Mouse (Mus musculus) erythroblast, adult 5-6 weeks (primary cell): ENCODE results near the gene Yipf1. TPM values are rescaled to one million over a fixed set of nuclear protein-coding genes. Genes with fewer than 3 reads are reported as not detected.
"Not testable (repeated sequence)": the region's sequence is repeated elsewhere in the genome, so short reads cannot be mapped to it uniquely, and the experiment has no call there.

Experiments used
- ATAC-seq: replicated peaks from 2 replicates; pipeline ENCODE4 v1.8.0; 2016; ENCODE audit warnings: moderate number of reproducible peaks, mild to moderate bottlenecking, moderate TSS enrichment, inconsistent platforms; ENCODE audit not compliant: poor library complexity, low FRiP score, severe bottlenecking
- total RNA-seq, 2 experiments: library from RNA; stranded (forward) in 1 of 2; stranded (reverse) in 1 of 2; fragments of 150-400 nt in 1 of 2; fragments of 200-764, 138-1000 nt in 1 of 2; gene quantifications; 2 replicates each; pipeline versions ENCODE4 v1.2.3 to v1.2.4; 2015 to 2017; ENCODE audit warnings: low replicate concordance in 2 of 2

Yipf1 gene
- total RNA-seq, 2 experiments from 2014 or later: 16.6 to 40.7 TPM

DNA sequence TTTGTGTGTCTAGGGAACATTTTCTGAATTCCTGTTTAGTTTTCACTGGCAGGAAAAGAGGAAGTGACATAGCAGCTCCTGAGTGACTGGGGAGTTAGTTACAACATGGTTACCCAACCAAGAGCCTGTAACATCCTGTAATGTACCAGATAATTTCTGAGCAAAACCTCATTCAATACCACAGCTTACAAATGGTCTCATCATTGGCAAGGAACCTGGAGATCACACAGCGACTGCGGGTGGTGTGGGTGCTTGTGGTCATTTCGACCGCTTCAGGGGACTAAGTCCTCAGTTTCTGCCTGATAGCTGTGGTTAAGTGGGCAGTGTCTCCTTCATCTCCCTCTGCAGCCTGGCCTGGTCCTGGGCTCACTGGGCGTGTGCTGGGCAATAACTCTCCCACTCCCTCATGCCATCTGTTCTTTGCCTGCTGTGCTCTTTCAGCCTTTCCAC lies 50.1 kb downstream of the Yipf1 start:
- ATAC-seq: no peak

DNA sequence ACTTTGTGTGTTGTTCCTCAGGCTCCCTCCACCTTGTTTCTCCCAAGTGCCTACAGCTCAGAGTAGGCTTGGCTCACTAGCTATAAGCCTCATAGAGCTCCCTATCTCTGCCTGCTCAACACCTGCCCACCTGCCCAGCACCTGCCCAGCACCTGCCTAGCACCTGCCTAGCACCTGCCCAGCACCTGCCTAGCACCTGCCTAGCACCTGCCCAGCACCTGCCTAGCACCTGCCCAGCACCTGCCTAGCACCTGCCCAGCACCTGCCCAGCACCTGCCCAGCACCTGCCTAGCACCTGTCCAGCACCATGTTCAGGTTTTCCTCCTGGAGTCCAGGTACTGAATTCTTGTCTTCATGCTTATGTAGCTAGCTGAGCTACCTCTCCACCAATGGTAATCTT lies 52.2 kb downstream of the Yipf1 start:
- ATAC-seq: not testable (repeated sequence)

DNA sequence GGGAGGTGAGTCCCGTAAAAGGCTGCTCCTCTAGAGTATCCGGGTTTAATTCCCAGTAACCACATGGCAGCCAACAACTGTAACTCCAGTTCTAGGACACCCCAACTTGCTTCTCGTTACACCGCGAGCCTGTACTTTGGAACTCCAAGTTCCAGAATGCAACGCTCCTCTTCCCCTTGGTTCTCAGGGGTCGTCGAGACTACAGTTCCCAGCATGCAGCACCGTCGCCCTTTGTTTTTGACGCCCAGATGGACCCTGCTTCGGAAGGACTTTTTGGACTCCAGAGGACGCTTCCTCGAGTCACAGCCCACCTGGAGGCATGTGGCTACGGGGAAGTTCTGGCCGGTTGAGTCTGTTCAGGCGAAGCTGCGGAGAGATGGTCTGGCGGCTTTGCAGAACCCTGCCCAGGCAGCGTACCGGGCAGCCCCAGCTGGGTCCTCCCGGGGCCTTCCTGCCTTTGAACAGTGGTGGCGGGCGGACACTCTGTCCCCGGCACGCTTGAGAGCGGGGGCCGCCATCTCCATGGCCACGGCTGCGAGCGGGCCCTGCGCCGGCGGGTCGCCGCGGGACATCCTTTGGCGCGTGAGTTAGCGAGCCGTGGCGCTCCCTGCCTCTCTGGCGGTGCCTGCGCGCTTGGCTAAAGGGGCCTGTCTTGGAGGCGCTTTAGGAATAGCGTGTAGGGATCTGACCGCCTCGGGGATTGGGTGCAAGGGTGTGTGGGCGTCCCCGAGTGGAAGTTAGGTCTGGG lies 53.6 kb downstream of the Yipf1 start, which contains the start of gene Ndc1:
TSS of gene Ndc1 (plus strand) at position 218 of the 748 bp plus-strand sequence.
- peak; percentile 98 for ATAC-seq

DNA sequence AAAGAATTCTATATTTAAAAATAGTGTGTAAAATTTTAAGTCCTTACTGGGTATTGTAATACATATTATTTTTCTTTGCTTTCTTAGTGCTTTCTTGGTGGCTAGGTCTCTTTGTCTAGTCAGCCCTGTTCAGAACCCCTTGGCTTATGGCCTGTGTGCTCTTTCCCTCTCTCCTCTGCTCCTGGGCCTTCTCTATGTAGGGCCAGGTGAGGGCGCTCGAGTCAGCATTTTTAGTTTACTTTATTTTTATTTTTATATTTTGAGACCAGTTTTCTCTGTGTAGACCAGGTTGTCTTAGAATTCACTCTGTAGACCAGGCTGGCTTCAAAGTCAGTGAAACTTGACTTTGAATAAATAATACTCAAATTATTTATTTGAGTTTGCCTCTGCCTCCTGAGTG lies 58.1 kb downstream of the Yipf1 start:
- no peak for ATAC-seq

DNA sequence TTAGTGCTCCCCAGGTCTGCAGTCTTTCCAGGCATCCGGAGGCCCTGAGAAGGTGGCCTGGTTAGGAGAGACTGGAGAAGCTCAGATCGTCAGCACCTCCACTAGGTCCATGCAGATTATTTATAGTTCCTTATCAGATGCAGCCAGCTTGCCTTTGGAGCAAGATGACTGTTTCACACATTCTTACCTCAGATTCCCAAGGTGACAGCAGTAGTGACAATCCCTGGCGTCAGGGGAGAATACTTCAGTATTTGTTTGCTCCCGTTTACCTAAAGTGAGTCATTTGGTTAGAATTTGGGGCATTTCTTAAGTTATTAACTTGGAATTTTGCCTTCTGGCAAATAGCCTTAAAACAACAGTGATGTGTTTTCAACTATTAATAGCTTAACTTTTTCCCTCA lies 60.5 kb downstream of the Yipf1 start:
- ATAC-seq: no peak

DNA sequence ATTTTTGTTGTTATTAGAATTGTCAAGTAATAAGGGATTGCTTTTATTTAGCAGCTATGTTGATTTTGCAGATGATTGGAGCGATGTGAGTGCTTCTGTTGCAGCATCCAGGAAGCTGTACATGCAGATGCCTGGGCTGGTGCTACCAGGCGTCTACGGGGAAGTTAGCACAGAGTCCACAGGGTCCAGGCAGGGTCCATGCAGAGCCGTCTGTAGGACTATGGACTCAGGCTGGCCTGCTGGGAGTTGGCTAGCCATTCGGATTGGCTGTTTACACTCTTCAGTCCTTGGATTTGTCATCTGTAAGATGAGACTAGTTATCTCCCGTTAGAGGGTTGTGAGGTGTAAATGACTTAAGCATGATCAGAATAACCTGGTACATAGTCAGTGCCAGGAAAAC lies 64.8 kb downstream of the Yipf1 start:
- ATAC-seq: no peak

DNA sequence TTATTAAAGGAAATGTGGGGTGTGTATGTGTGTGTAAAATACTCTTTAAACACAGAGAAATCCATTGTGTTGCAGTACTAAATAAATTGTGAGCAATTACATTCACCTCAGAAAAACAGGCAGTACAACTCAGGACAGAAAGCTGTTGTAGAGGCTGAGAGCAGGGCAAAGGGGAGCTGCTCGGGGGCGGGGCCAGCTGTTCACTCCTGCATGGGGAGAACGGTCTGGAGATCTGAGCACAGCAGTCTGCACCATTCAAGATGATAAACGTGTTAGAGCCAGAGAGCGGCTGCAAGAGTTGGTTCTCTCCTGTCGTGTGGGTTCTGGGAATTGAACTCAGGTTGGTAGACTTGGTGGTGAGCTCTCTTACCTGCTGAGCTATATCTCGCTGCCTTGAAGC lies 66.7 kb downstream of the Yipf1 start:
- ATAC-seq: no peak

DNA sequence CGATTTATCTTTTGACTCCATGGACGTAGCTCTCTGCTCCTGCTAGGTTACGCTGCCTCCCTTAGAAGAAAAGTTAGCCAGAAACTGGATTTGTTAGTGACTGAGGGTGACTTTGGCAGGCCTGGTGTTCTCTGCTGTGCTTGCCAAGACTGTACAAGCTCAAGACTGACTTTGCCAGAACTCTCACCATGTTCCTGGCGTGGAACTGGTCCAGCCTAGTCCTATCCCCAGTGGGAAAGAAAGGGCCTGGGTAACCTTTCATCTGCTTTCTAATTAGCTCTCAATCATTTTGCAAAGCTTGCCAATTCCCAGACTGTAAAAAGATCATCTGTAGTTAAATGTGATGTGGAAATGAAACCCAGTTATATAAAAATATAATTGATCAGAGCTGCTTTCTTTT lies 72.9 kb downstream of the Yipf1 start:
- ATAC-seq: no peak

DNA sequence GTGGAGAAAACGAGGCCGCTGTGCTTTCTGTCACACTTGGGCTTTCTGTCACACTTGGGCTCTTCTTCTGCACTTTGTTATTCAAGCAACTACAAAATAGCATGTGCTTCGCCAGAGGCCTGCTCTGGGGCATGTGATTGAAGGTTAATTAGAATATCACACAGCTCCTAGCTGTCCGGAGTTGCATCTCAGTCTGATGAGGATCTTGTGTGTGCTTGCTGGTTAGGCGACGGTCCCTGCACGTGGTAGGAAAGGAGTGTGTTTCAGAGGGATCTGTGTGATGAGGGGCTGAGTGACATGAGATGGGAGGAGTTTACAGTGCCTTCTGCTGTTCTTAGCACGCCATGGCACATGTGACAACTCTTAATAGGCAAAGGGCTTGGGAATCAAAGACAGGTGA lies 73.3 kb downstream of the Yipf1 start:
- no peak for ATAC-seq

DNA sequence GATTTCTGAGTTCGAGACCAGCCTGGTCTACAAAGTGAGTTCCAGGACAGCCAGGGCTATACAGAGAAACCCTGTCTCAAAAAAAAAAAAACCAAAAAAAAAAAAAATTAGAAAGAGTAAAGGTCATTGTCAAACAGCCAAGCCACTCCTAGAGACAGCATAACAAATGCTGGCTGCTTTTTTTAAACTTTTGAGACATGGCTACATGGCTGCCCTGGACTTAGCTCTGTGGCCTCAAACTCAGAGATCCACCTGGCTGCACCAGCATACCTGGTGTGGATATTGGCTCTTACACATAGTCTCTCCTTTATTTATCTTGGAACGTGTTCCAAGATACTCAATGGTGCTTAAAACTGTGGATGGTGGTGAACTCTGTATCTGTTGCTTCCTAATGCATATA lies 74.1 kb downstream of the Yipf1 start:
- ATAC-seq: no peak

DNA sequence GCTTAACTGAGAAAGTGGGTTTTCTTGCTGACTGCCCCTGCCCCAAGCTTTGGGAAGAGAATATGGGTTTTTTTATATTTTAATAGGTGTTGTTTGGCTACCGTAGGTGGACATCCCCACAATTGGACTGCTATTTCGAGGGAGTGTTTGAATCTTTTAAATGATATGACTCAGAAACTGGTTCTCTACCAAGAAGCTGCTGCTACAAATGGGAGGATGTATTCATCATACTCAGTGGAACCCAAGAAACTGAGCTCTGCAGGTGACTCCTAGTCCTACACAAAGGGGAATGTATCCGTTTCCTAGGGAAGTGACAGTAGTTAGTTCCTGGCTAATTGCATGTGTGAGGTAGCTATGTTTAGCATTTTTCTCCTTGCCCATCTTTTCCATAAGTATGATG lies 75.2 kb downstream of the Yipf1 start:
- no peak for ATAC-seq

DNA sequence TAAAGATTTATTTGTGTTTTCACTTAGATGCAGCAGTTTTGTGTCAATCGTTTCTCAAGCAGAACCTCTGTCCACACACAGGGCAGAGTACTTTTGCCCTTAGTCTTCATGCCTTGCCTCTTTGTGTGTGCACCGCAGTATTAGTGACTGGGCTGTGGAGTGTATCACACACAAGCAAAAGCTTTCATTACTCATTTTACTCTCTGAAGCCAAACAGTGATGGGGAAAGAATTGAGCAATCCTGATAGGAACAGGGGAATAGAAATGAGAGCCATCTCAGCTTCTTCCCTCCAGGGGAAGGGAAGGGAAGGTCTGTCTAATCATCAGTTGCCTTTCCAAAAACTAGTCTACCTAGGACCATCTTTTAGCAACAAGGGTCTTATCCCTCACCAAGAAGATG lies 79.6 kb downstream of the Yipf1 start:
- ATAC-seq: no peak

Other genes with a start within 250 kb of the Yipf1 start
- gene Mrpl37, start 247.5 kb upstream of the Yipf1 start, total RNA-seq (2015; ENCODE audit: low replicate concordance): 20.9 and 25.0 TPM in 2 replicates
- gene Mrpl37, start 247.5 kb upstream of the Yipf1 start, total RNA-seq (2017; ENCODE audit: low replicate concordance): 5.4 and 17.2 TPM in 2 replicates
- gene Cyb5rl, start 247.4 kb upstream of the Yipf1 start, total RNA-seq (2015; ENCODE audit: low replicate concordance): 0.63 TPM in 1 of 2 replicates, not detected in the other
- gene Cyb5rl, start 247.4 kb upstream of the Yipf1 start, total RNA-seq (2017; ENCODE audit: low replicate concordance): 0.28 and 0.34 TPM in 2 replicates
- 0.42 TPM in 1 of 2 replicates, not detected in the other for gene Cdcp2, start 217.5 kb upstream of the Yipf1 start, total RNA-seq (2015; ENCODE audit: low replicate concordance)
- not detected in 2 replicates for gene Cdcp2, start 217.5 kb upstream of the Yipf1 start, total RNA-seq (2017; ENCODE audit: low replicate concordance)
- gene Tmem59, start 136.0 kb upstream of the Yipf1 start, total RNA-seq (2015; ENCODE audit: low replicate concordance): 124 and 174 TPM in 2 replicates
- 146 and 147 TPM in 2 replicates for gene Tmem59, start 136.0 kb upstream of the Yipf1 start, total RNA-seq (2017; ENCODE audit: low replicate concordance)
- gene Tceanc2, start 135.2 kb upstream of the Yipf1 start, total RNA-seq (2015; ENCODE audit: low replicate concordance): 6.5 and 20.3 TPM in 2 replicates
- gene Tceanc2, start 135.2 kb upstream of the Yipf1 start, total RNA-seq (2017; ENCODE audit: low replicate concordance): 6.0 and 22.4 TPM in 2 replicates
- 1.5 TPM in 1 of 2 replicates, not detected in the other for gene Ldlrad1, start 105.2 kb upstream of the Yipf1 start, total RNA-seq (2015; ENCODE audit: low replicate concordance)
- gene Ldlrad1, start 105.2 kb upstream of the Yipf1 start, total RNA-seq (2017; ENCODE audit: low replicate concordance): not detected in 2 replicates
- 2.3 and 12.3 TPM in 2 replicates for gene Lrrc42, start 60.8 kb upstream of the Yipf1 start, total RNA-seq (2015; ENCODE audit: low replicate concordance)
- gene Lrrc42, start 60.8 kb upstream of the Yipf1 start, total RNA-seq (2017; ENCODE audit: low replicate concordance): 11.9 and 13.1 TPM in 2 replicates
- 7.3 TPM in 1 of 2 replicates, not detected in the other for gene Hspb11, start 60.8 kb upstream of the Yipf1 start, total RNA-seq (2015; ENCODE audit: low replicate concordance)
- 0.98 TPM in 1 of 2 replicates, not detected in the other for gene Hspb11, start 60.8 kb upstream of the Yipf1 start, total RNA-seq (2017; ENCODE audit: low replicate concordance)
- gene Dio1, start 7.2 kb upstream of the Yipf1 start, total RNA-seq (2015; ENCODE audit: low replicate concordance): not detected in 2 replicates
- not detected in 2 replicates for gene Dio1, start 7.2 kb upstream of the Yipf1 start, total RNA-seq (2017; ENCODE audit: low replicate concordance)
- gene Ndc1, start 53.4 kb downstream of the Yipf1 start, total RNA-seq (2015; ENCODE audit: low replicate concordance): 18.6 and 20.7 TPM in 2 replicates
- gene Ndc1, start 53.4 kb downstream of the Yipf1 start, total RNA-seq (2017; ENCODE audit: low replicate concordance): 9.3 and 33.3 TPM in 2 replicates
- not detected in 2 replicates for gene Glis1, start 120.2 kb downstream of the Yipf1 start, total RNA-seq (2015; ENCODE audit: low replicate concordance)
- not detected in 2 replicates for gene Glis1, start 120.2 kb downstream of the Yipf1 start, total RNA-seq (2017; ENCODE audit: low replicate concordance)